Mouse (Mus musculus) stomach, embryonic 15.5 days (tissue): Measurements from ENCODE around the gene Map2k1. TPM values are rescaled to one million over a fixed set of nuclear protein-coding genes. Genes with fewer than 3 reads are reported as not detected.

Experiments used
- microRNA-seq: library from miRNA; unstranded; fragments of <30 nt; microRNA quantifications from one replicate; pipeline ENCODE4, GENCODE M21; 2016
- polyA plus RNA-seq: library from polyadenylated mRNA; unstranded; fragments of >200 nt; fragmentation: Nextera tagmentation; extraction: Ambion mirVana; gene quantifications from 2 replicates; pipeline ENCODE4 v1.2.1, GENCODE M21; 2015

The Map2k1 gene
- polyA plus RNA-seq, 1 experiment from 2014 or later, result 88.6 TPM

Small RNA genes lying within 50 kb of the gene (microRNA-seq; reads per million reads assigned to microRNA genes)
- not detected for gene Gm24106

Other genes starting within 250 kb of the Map2k1 start
- gene Smad6, start 231.6 kb downstream of the Map2k1 start, polyA plus RNA-seq, result 10.0 and 10.8 TPM in 2 replicates
- gene Lctl, start 136.5 kb downstream of the Map2k1 start, polyA plus RNA-seq, result 0.06 TPM in 1 of 2 replicates, not detected in the other
- gene Zwilch, start 80.5 kb downstream of the Map2k1 start, polyA plus RNA-seq, result 19.8 and 21.4 TPM in 2 replicates
- 1,181 and 1,204 TPM in 2 replicates for gene Rpl4, start 80.3 kb downstream of the Map2k1 start, polyA plus RNA-seq
- 31.1 and 32.8 TPM in 2 replicates for gene Snapc5, start 74.4 kb downstream of the Map2k1 start, polyA plus RNA-seq
- gene Uchl4, start 18.4 kb downstream of the Map2k1 start, polyA plus RNA-seq, result 3.2 and 5.0 TPM in 2 replicates
- gene Tipin, start 27.9 kb upstream of the Map2k1 start, polyA plus RNA-seq, result 182 and 194 TPM in 2 replicates
- gene Dis3l, start 87.7 kb upstream of the Map2k1 start, polyA plus RNA-seq, result 17.9 and 20.4 TPM in 2 replicates
- gene Megf11, start 132.0 kb upstream of the Map2k1 start, polyA plus RNA-seq, result 1.2 and 1.4 TPM in 2 replicates